Mouse (Mus musculus): ENCODE results near the gene Olfr1082.
"Not testable (repeated sequence)": the region's sequence is repeated elsewhere in the genome, so short reads cannot be mapped to it uniquely, and the experiment has no call there.

The Olfr1082 gene

DNA sequence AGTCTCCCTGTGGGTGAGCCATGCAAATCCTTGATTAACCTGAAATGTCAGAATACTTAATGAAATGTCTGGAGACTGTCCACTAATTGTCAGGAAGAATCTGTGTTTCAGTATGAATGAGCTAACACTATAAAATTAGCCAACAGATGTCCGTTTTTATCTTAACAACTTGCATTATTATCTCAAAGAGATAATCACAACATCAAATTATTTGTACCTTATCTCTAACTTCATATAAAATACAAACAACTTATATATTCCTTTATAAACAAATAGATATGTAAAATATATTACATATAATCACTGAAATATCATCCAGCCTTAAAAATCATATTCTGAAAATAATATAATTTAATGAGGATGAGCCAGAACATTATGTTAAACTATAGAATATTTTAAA is at the start of gene Olfr1082:
Olfr1082 (minus strand) TSS at position 101 of the 400 bp plus-strand sequence.
- not testable (repeated sequence) for DNase-seq (ENCODE audit: low spot score in 2 of 2)

DNA sequence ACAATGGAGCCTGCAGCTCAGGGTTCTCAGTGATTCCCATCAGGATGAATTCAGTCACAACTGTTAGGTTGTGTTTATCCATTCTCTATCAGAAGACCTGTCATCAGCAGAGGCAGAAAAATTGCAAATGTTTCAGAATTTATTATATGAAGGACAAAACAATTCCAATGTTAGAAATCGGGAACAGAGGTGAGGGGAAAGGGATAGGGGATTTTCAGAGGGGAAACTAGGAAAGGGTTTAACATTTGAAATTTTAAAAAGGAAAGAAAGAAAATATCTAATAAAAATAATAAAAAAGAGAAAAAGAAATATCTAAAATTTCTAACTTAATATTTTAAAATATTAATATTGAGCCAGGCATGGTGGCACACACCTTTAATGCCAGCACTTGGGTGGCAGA is 40.9 kb upstream of the Olfr1082 start, which contains the start of gene Olfr1084:
Olfr1084 (minus strand) TSS at position 101 of the 400 bp plus-strand sequence.
- DNase-seq (ENCODE audit: low spot score in 2 of 2) = not testable (repeated sequence)

DNA sequence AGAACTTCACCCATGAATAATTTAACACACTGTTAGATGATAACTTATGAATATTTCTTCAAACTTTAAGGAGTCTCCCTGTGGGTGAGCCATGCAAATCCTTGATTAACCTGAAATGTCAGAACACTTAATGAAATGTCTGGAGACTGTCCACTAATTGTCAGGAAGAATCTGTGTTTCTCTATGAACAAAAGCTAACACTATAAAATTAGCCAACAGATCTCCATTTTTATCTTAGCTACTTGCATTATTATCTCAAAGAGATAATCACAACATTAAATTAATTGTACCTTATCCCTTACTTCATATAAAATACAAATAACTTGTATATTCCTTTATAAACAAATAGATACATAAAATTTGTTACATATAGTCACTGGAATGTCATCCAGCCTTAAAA is 40.6 kb downstream of the Olfr1082 start, which contains the start of gene Olfr1080:
Olfr1080 (minus strand) TSS at position 101 of the 400 bp plus-strand sequence.
- not testable (repeated sequence) for DNase-seq (ENCODE audit: low spot score in 2 of 2)
